In genomic region chr9:70487401-70487800, GRCm38 (mm10) we compare ENCODE assay signal across 13 mouse cellular contexts.
"Had no signal": no experiment of that assay in that cellular context is flagged by ENCODE, and none has a peak within 500 bp of the region (broad histone marks: within the 10 kb centered on the region; RNA-seq: fewer than 3 reads in every experiment).

No protein-coding gene starts in this region.

- DNase-seq: gastrocnemius, adult 2 months; gastrocnemius, postnatal 14 days; gastrocnemius, postnatal 36 days; heart, adult 2 months; heart, postnatal 14 days; heart, postnatal 36 days; kidney, adult 11 months; kidney, adult 2 months; kidney, adult 9 months; kidney, postnatal 14 days; kidney, postnatal 36 days; liver; liver, embryonic 13.5 days had no signal
